Mouse (Mus musculus) adrenal gland, postnatal 0 days (tissue): Measurements from ENCODE around the gene Sardh. TPM values are rescaled to one million over a fixed set of nuclear protein-coding genes. Genes with fewer than 3 reads are reported as not detected.

ENCODE experiments used
- polyA plus RNA-seq: library from polyadenylated mRNA; unstranded; fragments of >200 nt; fragmentation: Nextera tagmentation; extraction: Ambion mirVana; gene quantifications from 2 replicates; pipeline ENCODE4 v1.2.1, GENCODE M21; 2015

Gene Sardh
- polyA plus RNA-seq, result 14.1 and 17.7 TPM in 2 replicates

DNA sequence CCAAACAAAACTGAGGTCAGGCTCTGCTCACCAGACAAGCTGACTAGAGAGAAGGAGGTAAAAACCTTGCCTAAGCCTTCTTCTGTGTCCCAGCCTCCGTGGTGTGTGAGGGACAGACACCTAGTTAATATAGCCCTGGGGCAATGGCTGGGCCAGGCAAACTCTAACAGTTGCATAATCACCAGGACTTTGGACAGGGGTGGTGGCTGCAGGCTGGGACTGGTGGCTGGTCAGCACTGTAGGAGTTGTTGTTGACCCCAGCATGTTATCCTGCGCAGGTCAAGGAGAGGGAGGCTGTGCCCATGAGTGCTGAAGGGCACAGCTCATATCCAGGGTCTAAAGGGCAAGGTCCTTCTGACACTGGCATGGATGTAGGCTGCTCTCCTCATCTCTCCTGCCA lies at the start of gene Sardh:
TSS of gene Sardh (minus strand) at position 127 of the 400 bp plus-strand sequence.

GRCm38 (mm10) chr2:27164796-27165590 lies 83.1 kb downstream of the Sardh start, which contains the start of gene Dbh:
Gene Dbh (plus strand): TSS chr2:27165233.

DNA sequence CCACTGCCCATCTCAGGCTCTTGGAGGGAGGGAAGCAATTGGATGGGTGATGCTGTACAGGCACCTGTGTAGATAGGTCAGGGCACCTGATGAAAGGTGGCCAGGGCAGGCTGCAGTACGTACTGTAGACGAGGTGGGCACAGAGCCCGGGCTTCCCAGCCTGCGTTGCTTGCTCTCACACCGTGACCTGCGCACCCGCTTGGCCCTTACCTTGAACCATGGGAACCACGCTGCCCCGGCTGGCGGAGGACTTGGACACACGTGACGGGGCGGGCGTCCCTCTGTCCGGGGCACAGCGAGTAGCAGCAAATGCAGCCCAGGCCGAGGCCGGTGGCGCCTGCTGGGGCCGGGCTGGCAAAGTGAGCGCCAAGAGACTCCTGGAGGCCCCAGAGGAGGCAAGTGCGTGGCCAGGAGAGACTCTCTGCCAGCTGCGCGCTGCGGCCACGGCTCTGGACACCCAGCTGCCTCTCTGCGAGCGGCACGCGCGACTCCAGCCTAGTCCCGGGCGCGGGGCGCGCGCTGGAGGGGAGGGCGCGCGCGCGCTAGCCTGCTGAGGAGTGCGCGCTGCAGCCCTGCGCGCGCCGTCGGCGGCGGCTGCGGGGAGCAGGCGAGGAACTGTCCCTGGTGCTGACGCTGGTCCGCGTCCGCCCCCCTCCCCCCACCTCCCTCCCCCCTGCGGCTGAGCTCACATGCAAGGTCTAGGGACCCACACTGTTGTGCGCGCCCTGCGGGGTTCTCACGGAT lies 106.0 kb downstream of the Sardh start, which contains the start of gene Fam163b:
TSS of gene Fam163b (minus strand) at position 542 of the 744 bp plus-strand sequence.

Other genes with a start within 250 kb of the Sardh start
- 34.2 and 43.9 TPM in 2 replicates for gene Cacfd1, start 238.4 kb downstream of the Sardh start, polyA plus RNA-seq
- 1.5 and 2.3 TPM in 2 replicates for gene Slc2a6, start 220.3 kb downstream of the Sardh start, polyA plus RNA-seq
- gene Mymk, start 176.2 kb downstream of the Sardh start, polyA plus RNA-seq, result 0.14 and 0.54 TPM in 2 replicates
- gene Adamtsl2, start 169.0 kb downstream of the Sardh start, polyA plus RNA-seq, result 2.6 and 3.5 TPM in 2 replicates
- 3.1 and 5.9 TPM in 2 replicates for gene Fam163b, start 105.8 kb downstream of the Sardh start, polyA plus RNA-seq
- 237 and 244 TPM in 2 replicates for gene Dbh, start 83.1 kb downstream of the Sardh start, polyA plus RNA-seq
- 7.5 and 9.1 TPM in 2 replicates for gene Vav2, start 178.7 kb upstream of the Sardh start, polyA plus RNA-seq
- gene Brd3os, start 194.0 kb upstream of the Sardh start, polyA plus RNA-seq, result 11.1 and 12.0 TPM in 2 replicates